Mouse (Mus musculus) heart, embryonic 13.5 days (tissue): ENCODE data around the gene Dpagt1. TPM values are rescaled to one million over a fixed set of nuclear protein-coding genes. Genes with fewer than 3 reads are reported as not detected.
"Not testable (repeated sequence)": the region's sequence is repeated elsewhere in the genome, so short reads cannot be mapped to it uniquely, and the experiment has no call there.

Experiments used
- ATAC-seq: fragments of 200-750 bp; cut with Nextera tagmentation; 2 replicates; pipeline ENCODE4 v1.8.0; 2017; ENCODE audit warnings: moderate TSS enrichment; ENCODE audit not compliant: insufficient number of reproducible peaks, low FRiP score, low TSS enrichment; ENCODE audit errors: extremely low read depth
- H3K27ac ChIP-seq: fragments of 300-500 bp; sonication (generic); replicated peaks from 2 replicates; pipeline ENCODE4 v1.5.1; 2015; ENCODE audit warnings: moderate library complexity, mild to moderate bottlenecking, inconsistent platforms
- H3K27me3 ChIP-seq: fragments of 300-500 bp; sonication (generic); replicated peaks from 2 replicates; pipeline ENCODE4 v1.6.1; 2015; ENCODE audit warnings: mild to moderate bottlenecking, inconsistent platforms
- H3K36me3 ChIP-seq: fragments of 300-500 bp; sonication (generic); 2 replicates; pipeline ENCODE4 v1.6.1; 2015; ENCODE audit warnings: mild to moderate bottlenecking, inconsistent platforms
- H3K4me1 ChIP-seq: fragments of 300-500 bp; sonication (generic); 2 replicates; pipeline ENCODE4 v1.6.1; 2015; ENCODE audit warnings: inconsistent platforms
- H3K4me2 ChIP-seq: fragments of 300-500 bp; sonication (generic); 2 replicates; pipeline ENCODE4 v1.6.1; 2015; ENCODE audit warnings: inconsistent platforms, mild to moderate bottlenecking, moderate library complexity
- H3K4me3 ChIP-seq: fragments of 300-500 bp; sonication (generic); 2 replicates; pipeline ENCODE4 v1.5.1; 2015; ENCODE audit warnings: moderate library complexity, mild to moderate bottlenecking, inconsistent platforms
- H3K9ac ChIP-seq: fragments of 300-500 bp; sonication (generic); 2 replicates; pipeline ENCODE4 v1.6.1; 2015; ENCODE audit warnings: inconsistent platforms, mild to moderate bottlenecking, moderate library complexity
- H3K9me3 ChIP-seq: fragments of 300-500 bp; sonication (generic); 2 replicates; pipeline ENCODE4 v1.6.1; 2016; ENCODE audit warnings: inconsistent platforms
- WGBS: fragments of 180-500 bp; shearing (Covaris S2); methylation state at CpG from one replicate; pipeline ENCODE4 v1.1.7; 2015; ENCODE audit warnings: mixed read lengths; 5-methylcytosine and 5-hydroxymethylcytosine counted together
- polyA plus RNA-seq: library from polyadenylated mRNA; unstranded; fragments of >200 nt; fragmentation: Nextera tagmentation; extraction: Ambion mirVana; gene quantifications from 2 replicates; pipeline ENCODE4 v1.2.1, GENCODE M21; 2015

The Dpagt1 gene
- polyA plus RNA-seq, result 33.4 and 34.4 TPM in 2 replicates

DNA sequence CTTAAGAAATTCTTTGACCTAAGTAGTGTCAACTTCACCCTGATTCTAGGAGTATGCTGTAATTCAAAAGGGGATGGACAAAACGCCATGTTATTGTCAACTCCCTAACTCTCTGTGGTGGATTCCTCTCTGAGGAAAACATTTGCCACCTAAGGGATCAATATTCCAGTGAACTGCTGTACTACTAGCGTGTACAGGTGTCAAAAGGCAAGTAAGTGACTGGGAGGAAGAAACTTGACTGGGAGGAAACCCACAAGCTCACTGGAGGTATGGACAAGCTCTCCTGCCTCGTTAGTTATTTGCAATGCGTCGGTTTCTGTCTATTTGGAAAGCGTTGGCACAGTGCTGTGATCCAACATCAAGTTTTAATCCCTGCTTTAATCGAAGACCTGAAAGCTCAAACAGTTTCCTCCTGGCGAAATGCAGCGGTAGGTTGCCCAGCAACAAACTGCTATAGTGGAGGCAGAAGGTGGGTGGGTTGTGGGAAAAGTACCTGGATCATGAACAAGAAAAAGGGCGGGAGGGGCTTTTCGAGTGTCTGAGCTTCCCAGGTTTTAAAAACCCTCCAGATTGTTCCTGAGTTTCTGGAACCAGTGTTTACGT lies at the start of gene Dpagt1:
Gene Dpagt1 (plus strand): TSS at position 252 of the 603 bp plus-strand sequence.
- Histone ChIP-seq H3K4me1 (peaks cover 19% of the 10 kb centered on the region), H3K9ac (peak within 1 kb of the TSS; percentile 95), H3K27ac (peak within 1 kb of the TSS; percentile 97), H3K27me3 (no peaks in the 10 kb centered on the region), H3K36me3 (peaks cover 30% of the 10 kb centered on the region), H3K4me2 (peak within 1 kb of the TSS; percentile 86), H3K9me3 (no peaks in the 10 kb centered on the region), H3K4me3 (peak within 1 kb of the TSS; percentile 87)
- no peak for ATAC-seq
- WGBS, result 3% methylated on average over 12 of the region's 12 CpGs

DNA sequence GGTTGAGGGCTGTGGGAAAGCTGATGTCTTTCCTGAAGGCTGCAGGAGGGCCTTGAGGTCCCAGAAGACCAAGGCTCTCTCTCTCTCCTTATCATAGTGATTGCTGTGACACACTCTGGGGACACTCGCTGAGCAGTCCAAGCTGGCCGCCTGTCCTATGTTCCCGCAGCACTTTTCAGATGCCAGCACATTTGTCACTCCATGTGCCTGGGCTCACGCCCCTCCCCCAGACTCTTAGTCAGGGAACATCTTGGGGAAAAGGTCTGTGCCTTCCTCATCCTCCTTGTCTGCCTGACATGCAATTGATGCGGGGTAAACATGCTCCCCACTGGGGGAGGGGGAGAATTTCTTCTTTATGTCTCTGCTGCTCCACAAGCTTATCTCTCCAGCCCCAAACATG lies 42.6 kb upstream of the Dpagt1 start:
- no peak overlapping the region for H3K9ac ChIP-seq
- no peaks in the 10 kb centered on the region for H3K9me3 ChIP-seq
- 34% methylated on average over 5 of the region's 5 CpGs for WGBS
- no peak overlapping the region for H3K4me2 ChIP-seq
- no peak overlapping the region for H3K27ac ChIP-seq
- H3K4me1 ChIP-seq, result peaks cover 19% of the 10 kb centered on the region
- no peak for ATAC-seq
- no peak overlapping the region for H3K4me3 ChIP-seq
- peaks cover 16% of the 10 kb centered on the region for H3K36me3 ChIP-seq
- H3K27me3 ChIP-seq, result peaks cover 24% of the 10 kb centered on the region

DNA sequence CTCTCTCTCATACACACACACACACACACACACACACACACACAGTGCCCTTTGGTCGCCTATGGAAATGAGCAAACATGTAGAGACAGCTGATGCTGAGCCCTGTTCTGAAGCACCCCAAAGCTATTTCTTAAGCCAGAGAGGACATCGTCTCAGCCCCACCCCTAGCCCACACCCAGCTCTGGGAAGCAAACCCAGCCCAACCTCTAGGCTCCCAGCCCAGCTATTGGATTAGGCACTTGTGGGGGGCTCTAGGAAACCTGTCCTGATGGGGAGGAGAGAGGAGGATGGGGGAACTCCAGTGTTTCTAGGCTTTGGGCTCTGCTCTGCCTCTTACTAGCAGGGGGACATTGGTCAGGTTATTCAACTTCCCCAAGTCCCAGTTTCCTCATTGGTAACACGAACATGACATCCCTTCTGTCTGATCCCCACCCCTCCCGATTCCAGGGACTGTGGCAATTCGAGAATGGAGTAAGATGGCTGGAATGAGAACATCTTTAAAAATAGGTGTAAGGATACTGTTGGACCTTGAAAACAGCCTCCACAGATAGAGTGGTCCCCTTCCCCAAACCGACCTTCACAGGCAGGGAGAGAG lies 39.5 kb upstream of the Dpagt1 start:
- H3K36me3 ChIP-seq, result peaks cover 20% of the 10 kb centered on the region
- H3K27ac ChIP-seq, result no peak overlapping the region
- 13% methylated on average over 6 of the region's 6 CpGs for WGBS
- ATAC-seq, result no peak
- peak overlapping the region; percentile 97 for H3K4me2 ChIP-seq
- H3K4me1 ChIP-seq, result peaks cover 32% of the 10 kb centered on the region
- H3K27me3 ChIP-seq, result peaks cover 44% of the 10 kb centered on the region
- H3K9ac ChIP-seq, result peak overlapping the region; percentile 86; the same call in 1 of the 2 replicates
- H3K4me3 ChIP-seq, result peak overlapping the region; percentile 78
- H3K9me3 ChIP-seq, result no peaks in the 10 kb centered on the region

DNA sequence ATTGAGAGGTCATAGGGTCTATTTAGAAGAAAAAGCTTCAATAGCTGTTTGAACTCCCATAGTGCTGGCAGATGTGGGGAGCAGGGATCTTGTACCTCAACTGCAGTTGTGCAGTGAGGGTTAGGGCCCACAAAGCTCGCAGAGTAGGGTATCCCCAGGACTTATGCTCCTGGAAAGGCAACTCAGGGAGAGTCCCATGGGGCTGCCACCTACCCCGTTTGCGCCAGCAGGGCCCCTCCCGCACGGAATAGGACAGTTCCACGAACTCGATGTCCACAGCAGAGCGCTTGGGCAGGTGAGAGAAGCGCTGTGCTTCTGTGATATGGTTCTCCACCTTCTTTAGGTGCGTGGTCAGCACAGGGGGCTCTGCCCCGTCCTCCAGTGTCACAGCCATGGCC lies 38.8 kb upstream of the Dpagt1 start:
- Histone ChIP-seq H3K4me2 (peak overlapping the region; percentile 97), H3K4me3 (peak overlapping the region; percentile 78), H3K9me3 (no peaks in the 10 kb centered on the region), H3K9ac (peak overlapping the region; percentile 86), H3K27ac (0 out of 2 replicates have a peak overlapping the region, but pooled peaks have one; percentile 55), H3K36me3 (peaks cover 22% of the 10 kb centered on the region), H3K27me3 (peaks cover 44% of the 10 kb centered on the region), H3K4me1 (peaks cover 32% of the 10 kb centered on the region)
- peak; percentile 7; the same call in 1 of the 2 replicates for ATAC-seq
- WGBS, result 7% methylated on average over 11 of the region's 11 CpGs

DNA sequence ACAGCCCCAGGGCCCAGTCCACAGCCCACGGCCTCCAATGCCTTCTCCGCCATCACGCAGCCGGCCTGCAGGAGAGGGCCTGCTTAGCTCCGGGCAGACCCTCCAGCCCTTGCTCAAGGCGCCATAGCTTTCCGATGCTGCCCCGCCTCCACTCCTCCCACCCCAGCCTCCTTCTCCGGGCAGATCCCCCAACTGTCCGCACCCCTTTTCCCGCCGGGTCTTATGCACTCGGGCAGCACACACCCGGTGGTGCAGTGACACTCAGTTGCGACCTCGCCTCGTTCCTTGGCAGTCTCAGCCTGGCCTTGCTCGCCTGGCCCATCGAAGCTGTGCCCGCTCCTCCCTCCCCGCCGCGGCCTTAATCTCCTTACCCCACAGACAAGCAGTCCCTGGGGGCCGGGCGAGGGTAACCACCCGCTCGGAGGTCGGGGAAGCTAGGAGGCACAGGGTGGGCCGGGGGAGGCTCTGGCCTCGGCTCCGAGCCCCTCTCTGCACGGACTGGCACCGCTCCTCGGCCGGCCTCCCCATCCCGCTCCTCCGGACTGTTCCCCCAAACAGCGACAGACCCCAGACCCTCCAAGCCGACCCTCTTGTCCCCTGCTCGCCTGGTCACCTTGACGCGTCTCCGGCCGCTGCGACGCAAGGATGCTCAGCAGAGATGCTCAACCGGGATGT lies 38.3 kb upstream of the Dpagt1 start:
- WGBS, result under 1% methylated on average over 46 of the region's 47 CpGs
- Histone ChIP-seq H3K36me3 (peaks cover 27% of the 10 kb centered on the region), H3K4me1 (peaks cover 32% of the 10 kb centered on the region), H3K9ac (peak overlapping the region; percentile 86), H3K4me3 (peak overlapping the region; percentile 78), H3K27ac (peak overlapping the region; percentile 55; the same call in 1 of the 2 replicates), H3K27me3 (peaks cover 44% of the 10 kb centered on the region), H3K9me3 (no peaks in the 10 kb centered on the region), H3K4me2 (peak overlapping the region; percentile 97)
- ATAC-seq, result peak; percentile 40; the same call in 1 of the 2 replicates

DNA sequence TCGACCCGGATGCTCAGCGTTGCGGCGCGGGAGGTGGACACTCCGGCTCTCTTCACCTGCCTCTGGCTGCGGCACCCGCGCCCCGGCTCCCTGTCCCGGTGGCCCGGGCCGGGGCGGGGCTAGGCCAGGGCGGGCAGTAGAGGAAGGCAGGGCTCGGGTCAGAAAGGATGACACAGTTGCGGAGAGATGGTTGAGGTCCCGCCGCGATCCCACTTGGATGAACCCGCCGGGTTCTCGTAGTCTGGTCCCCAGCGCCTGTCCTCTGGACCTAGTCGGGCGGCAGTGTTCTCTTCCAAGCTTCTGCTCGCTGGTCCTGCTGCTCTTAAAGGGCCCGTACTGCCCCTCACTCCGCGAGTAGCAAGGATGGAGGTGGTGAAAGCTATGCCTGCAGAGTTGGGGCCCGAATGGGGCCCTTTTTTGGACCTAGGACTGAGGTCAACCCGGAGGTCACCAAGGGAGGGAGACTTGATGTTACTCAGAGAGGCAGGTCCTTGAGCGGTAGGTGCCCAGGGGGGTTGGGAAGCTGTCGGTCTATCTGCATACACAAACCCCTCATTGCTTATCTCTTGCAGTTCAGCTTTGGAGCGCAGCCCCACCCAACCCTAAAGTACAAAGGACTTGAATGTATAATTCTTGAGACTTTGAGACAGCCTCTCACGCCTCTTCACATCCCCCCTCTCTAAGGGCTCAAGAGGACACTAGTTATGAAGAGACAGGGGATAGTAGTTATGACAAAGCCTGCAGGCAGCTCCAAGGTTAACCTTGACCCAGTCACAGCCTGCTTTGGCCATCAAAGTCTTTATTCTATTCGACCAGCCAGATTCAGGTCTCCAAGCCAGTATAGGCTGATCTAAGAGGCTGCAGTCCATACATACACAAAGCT lies 37.5 kb upstream of the Dpagt1 start, which contains the start of gene Abcg4:
Gene Abcg4 (minus strand): TSS at position 540 of the 883 bp plus-strand sequence.
- Histone ChIP-seq H3K27me3 (peaks cover 44% of the 10 kb centered on the region), H3K4me2 (peak within 1 kb of the TSS; percentile 97), H3K4me3 (peak within 1 kb of the TSS; percentile 78), H3K9ac (peak within 1 kb of the TSS; percentile 86), H3K9me3 (no peaks in the 10 kb centered on the region), H3K4me1 (peaks cover 29% of the 10 kb centered on the region), H3K27ac (peak within 1 kb of the TSS; percentile 55), H3K36me3 (peaks cover 35% of the 10 kb centered on the region)
- peak; percentile 59; the same call in 1 of the 2 replicates for ATAC-seq
- WGBS, result 2% methylated on average over 38 of the region's 38 CpGs

DNA sequence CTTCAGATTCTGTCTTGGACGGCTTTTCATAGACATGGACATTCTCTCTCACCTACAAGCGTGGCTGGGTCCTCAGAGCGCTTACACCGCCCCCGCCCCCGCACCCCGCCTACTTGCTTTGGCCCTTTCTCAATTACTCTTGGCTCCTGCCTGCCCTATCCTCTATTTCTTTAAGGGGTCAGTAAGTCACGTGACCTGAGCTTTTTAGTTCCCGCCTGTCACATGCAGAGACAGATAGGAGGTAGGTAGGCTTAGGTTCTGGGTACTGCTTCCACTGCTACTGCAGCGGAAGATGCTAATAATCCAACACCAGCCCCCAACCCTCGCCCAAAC lies 36.9 kb upstream of the Dpagt1 start:
- peak overlapping the region; percentile 78 for H3K4me3 ChIP-seq
- 6% methylated on average over 11 of the region's 11 CpGs for WGBS

DNA sequence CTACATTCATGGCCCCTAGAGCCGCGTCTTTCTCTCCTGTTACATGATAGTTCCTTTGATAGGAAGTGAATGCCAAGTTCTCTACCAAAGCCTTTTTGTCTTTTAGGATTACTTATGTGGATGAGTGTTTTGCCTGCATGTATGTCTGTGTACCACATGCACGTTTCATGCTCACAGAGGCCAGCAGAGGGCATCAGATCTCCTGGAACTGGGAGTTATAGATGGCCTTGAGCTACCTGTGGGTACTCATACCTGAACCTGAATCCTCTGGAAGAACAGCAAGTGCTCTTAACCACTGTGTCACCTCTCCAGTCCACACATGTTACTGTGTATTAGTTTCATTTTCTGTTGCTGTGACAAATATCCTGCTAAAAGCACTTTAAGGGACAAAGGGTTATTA lies 33.3 kb upstream of the Dpagt1 start:
- Histone ChIP-seq H3K27ac (no peak overlapping the region), H3K4me2 (no peak overlapping the region), H3K4me1 (peaks cover 20% of the 10 kb centered on the region), H3K4me3 (no peak overlapping the region), H3K9me3 (no peaks in the 10 kb centered on the region), H3K9ac (no peak overlapping the region), H3K27me3 (peaks cover 27% of the 10 kb centered on the region), H3K36me3 (peaks cover 76% of the 10 kb centered on the region)
- no peak for ATAC-seq
- WGBS, result 73% methylated on average over 3 of the region's 3 CpGs

More for the DNA sequence above, 36.9 kb upstream of the Dpagt1 start:
- H3K4me2 ChIP-seq, result peak overlapping the region; percentile 97
- ATAC-seq, result no peak
- peaks cover 26% of the 10 kb centered on the region for H3K4me1 ChIP-seq
- peaks cover 41% of the 10 kb centered on the region for H3K36me3 ChIP-seq
- H3K9me3 ChIP-seq, result no peaks in the 10 kb centered on the region
- peak overlapping the region; percentile 86 for H3K9ac ChIP-seq
- peaks cover 44% of the 10 kb centered on the region for H3K27me3 ChIP-seq
- H3K27ac ChIP-seq, result peak overlapping the region; percentile 55; the same call in 1 of the 2 replicates

GRCm38 (mm10) chr9:44300001-44300400 lies 25.8 kb upstream of the Dpagt1 start:
- 90% methylated on average over 3 of the region's 3 CpGs for WGBS
- H3K9ac ChIP-seq, H3K4me2 ChIP-seq, H3K27ac ChIP-seq, H3K4me3 ChIP-seq, H3K27me3 ChIP-seq, ATAC-seq, H3K9me3 ChIP-seq: not testable (repeated sequence)
- Histone ChIP-seq H3K36me3 (peaks cover 79% of the 10 kb centered on the region), H3K4me1 (peaks cover 14% of the 10 kb centered on the region)

DNA sequence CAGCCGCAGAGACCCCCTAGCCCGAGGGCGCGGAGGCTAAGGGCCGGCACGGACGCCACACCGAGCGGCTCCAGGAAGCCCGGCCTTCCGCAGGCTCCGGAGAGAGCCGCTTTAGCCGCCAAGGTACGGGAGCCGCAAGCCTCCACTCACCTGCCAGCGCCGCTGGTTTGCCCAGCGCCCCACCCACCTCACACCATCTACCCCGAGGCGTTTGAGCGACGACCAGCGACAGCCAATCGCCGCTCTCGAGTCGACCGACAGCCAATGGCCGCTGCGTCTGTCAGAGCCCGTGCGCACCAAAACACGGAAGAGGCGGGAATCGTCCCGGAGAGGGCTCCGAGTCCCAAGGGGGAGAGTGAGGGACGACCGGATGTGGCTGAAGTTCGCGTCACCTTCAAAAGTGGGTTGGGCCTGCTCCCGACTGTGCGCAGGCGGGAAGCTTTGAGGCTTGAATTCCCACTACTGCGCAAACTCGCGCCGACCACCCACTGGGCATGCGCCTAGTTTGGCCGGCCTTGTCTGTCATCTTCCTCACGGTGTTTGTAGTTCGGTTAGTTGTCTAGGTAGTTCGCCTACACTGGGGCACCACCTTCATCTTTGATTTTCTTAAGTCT lies 20.2 kb upstream of the Dpagt1 start, which contains the start of gene Hinfp:
Gene Hinfp (minus strand): TSS at position 206 of the 614 bp plus-strand sequence.
- no peaks in the 10 kb centered on the region for H3K9me3 ChIP-seq
- peak within 1 kb of the TSS; percentile 94 for H3K9ac ChIP-seq
- peak within 1 kb of the TSS; percentile 89 for H3K4me3 ChIP-seq
- H3K4me2 ChIP-seq, result peak within 1 kb of the TSS; percentile 85
- H3K36me3 ChIP-seq, result peaks cover 26% of the 10 kb centered on the region
- H3K4me1 ChIP-seq, result peaks cover 19% of the 10 kb centered on the region
- H3K27me3 ChIP-seq, result no peaks in the 10 kb centered on the region
- ATAC-seq, result peak; percentile 99
- H3K27ac ChIP-seq, result peak within 1 kb of the TSS; percentile 75
- under 1% methylated on average over 54 of the region's 54 CpGs for WGBS
